Mouse (Mus musculus): ENCODE measurements around the gene Adra1b. TPM values are rescaled to one million over a fixed set of nuclear protein-coding genes. Genes with fewer than 3 reads are reported as not detected.

Gene Adra1b
- polyA plus RNA-seq, 1 experiment: 4.6 TPM

DNA sequence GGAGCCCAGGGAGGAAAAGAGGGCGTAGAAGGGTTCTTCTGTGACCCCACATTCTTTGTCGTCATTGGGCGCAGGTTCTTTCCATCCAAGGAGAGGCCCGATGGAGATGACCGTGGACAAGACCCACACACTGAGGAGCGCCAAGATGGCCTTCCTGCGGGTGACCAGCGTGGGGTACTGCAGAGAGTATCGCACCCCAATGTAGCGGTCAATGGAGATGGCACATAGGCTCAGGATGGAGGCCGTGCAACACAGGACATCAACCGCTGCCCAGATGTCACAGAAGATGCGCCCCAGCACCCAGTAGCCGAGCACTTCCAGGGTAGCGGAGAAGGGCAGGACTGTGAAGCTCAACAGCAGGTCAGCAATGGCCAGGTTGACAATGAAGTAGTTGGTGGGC is 65.6 kb downstream of the Adra1b start:
- Histone ChIP-seq H3K4me1 (replicated peaks; ENCODE audit: control insufficient read depth, insufficient read depth, low read length) (no peaks in the 10 kb centered on the region; the same call in 1 of the 2 replicates), H3K27ac (ENCODE audit: control insufficient read depth, insufficient read depth, low read length) (no peak overlapping the region), H3K36me3 (ENCODE audit: control insufficient read depth, insufficient read depth, low read length) (no peaks in the 10 kb centered on the region), H3K4me3 (ENCODE audit: control insufficient read depth, insufficient read depth, low read length) (no peak overlapping the region), H3K27me3 (ENCODE audit: control insufficient read depth, insufficient read depth, low read length) (peaks cover 8% of the 10 kb centered on the region)
- no peak for DNase-seq
- TF ChIP-seq POLR2A (IDR thresholded peaks at IDR 0.05; ENCODE audit: control insufficient read depth, extremely low read depth, insufficient read depth, low read length, poor library complexity) (no peak), CTCF (IDR thresholded peaks at IDR 0.05; ENCODE audit: borderline replicate concordance, control insufficient read depth, extremely low read depth, insufficient read depth, low read length, poor library complexity) (no peak)
- WGBS: 93% methylated on average over 15 of the region's 15 CpGs

DNA sequence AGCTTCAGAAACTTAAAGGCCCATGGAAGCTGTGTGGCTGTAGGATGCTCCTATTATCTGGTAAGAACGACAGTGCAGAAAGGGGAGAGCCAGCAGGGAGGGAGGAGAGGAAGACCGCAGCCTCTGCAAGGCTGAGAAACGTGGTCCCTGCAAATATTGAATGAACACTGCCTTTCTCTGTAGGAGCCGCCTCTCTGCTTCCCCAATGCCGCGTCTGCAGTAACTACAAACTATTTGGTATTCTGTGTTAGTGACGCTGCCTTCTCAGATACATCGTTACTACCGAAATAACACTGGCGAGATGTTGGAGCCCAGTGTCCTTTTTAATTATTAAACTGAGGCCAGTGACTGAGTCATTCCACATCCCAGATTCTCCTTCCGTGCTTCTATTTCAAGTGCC is 66.5 kb downstream of the Adra1b start:
- no peak for DNase-seq
- Histone ChIP-seq H3K27ac (ENCODE audit: control insufficient read depth, insufficient read depth, low read length) (no peak overlapping the region), H3K27me3 (ENCODE audit: control insufficient read depth, insufficient read depth, low read length) (peaks cover 8% of the 10 kb centered on the region), H3K36me3 (ENCODE audit: control insufficient read depth, insufficient read depth, low read length) (no peaks in the 10 kb centered on the region), H3K4me3 (ENCODE audit: control insufficient read depth, insufficient read depth, low read length) (no peak overlapping the region), H3K4me1 (replicated peaks; ENCODE audit: control insufficient read depth, insufficient read depth, low read length) (no peaks in the 10 kb centered on the region; the same call in 1 of the 2 replicates)
- TF ChIP-seq CTCF (IDR thresholded peaks at IDR 0.05; ENCODE audit: borderline replicate concordance, control insufficient read depth, extremely low read depth, insufficient read depth, low read length, poor library complexity): no peak
- TF ChIP-seq POLR2A (IDR thresholded peaks at IDR 0.05; ENCODE audit: control insufficient read depth, extremely low read depth, insufficient read depth, low read length, poor library complexity): no peak
- WGBS: 68% methylated on average over 11 of the region's 11 CpGs

DNA sequence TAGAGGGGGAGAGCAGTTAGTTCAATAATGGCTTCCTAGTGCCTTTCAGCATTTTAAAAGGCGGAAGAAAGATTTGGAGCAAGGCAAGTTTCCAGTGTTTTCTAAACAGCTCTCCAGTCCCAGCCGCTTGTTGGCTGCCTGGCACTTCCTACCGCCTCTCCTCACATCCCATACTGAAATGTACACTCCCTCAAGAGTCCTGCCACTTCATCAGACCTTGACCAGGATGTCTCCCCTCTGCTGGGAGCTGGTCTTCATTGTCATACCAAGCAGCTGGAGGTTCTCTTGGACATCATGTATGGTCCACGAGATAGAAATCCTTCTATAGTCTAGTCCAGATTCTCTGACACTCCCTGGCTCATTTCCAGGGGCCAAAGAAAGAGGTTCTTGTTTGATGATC is 69.5 kb downstream of the Adra1b start:
- WGBS: 78% methylated on average over 4 of the region's 4 CpGs
- TF ChIP-seq POLR2A (IDR thresholded peaks at IDR 0.05; ENCODE audit: control insufficient read depth, extremely low read depth, insufficient read depth, low read length, poor library complexity) (no peak), CTCF (IDR thresholded peaks at IDR 0.05; ENCODE audit: borderline replicate concordance, control insufficient read depth, extremely low read depth, insufficient read depth, low read length, poor library complexity) (no peak)
- no peak overlapping the region for H3K4me3 ChIP-seq (ENCODE audit: control insufficient read depth, insufficient read depth, low read length)
- H3K27me3 ChIP-seq (ENCODE audit: control insufficient read depth, insufficient read depth, low read length): peaks cover 8% of the 10 kb centered on the region
- no peaks in the 10 kb centered on the region for H3K36me3 ChIP-seq (ENCODE audit: control insufficient read depth, insufficient read depth, low read length)
- H3K4me1 ChIP-seq (replicated peaks; ENCODE audit: control insufficient read depth, insufficient read depth, low read length): no peaks in the 10 kb centered on the region; the same call in 1 of the 2 replicates
- no peak overlapping the region for H3K27ac ChIP-seq (ENCODE audit: control insufficient read depth, insufficient read depth, low read length)
- DNase-seq: no peak

DNA sequence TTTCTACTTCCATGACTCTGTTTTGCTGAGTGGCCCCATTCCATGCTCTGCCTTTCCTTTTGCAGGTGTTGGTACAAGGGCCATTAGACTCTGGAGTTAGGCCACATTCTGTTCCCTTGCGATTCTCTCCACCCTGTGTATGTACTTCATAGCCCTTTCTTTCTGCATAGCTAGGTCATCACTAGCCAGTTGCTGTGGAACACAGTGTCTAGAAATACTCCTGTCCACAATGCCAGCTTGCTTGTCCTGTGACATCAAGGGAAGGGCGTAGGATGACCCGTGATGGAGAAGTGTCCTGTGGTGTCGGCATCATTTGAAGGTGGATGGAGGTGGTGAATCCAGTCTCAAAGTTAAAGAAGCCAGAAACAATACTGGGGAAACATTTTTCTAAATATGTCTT is 74.2 kb downstream of the Adra1b start:
- Histone ChIP-seq H3K4me3 (ENCODE audit: control insufficient read depth, insufficient read depth, low read length) (no peak overlapping the region), H3K36me3 (ENCODE audit: control insufficient read depth, insufficient read depth, low read length) (no peaks in the 10 kb centered on the region), H3K27me3 (ENCODE audit: control insufficient read depth, insufficient read depth, low read length) (no peaks in the 10 kb centered on the region), H3K4me1 (replicated peaks; ENCODE audit: control insufficient read depth, insufficient read depth, low read length) (no peaks in the 10 kb centered on the region), H3K27ac (ENCODE audit: control insufficient read depth, insufficient read depth, low read length) (no peak overlapping the region)
- no peak for TF ChIP-seq POLR2A (IDR thresholded peaks at IDR 0.05; ENCODE audit: control insufficient read depth, extremely low read depth, insufficient read depth, low read length, poor library complexity)
- no peak for TF ChIP-seq CTCF (IDR thresholded peaks at IDR 0.05; ENCODE audit: borderline replicate concordance, control insufficient read depth, extremely low read depth, insufficient read depth, low read length, poor library complexity)
- WGBS: 98% methylated on average over 4 of the region's 4 CpGs
- DNase-seq: no peak

DNA sequence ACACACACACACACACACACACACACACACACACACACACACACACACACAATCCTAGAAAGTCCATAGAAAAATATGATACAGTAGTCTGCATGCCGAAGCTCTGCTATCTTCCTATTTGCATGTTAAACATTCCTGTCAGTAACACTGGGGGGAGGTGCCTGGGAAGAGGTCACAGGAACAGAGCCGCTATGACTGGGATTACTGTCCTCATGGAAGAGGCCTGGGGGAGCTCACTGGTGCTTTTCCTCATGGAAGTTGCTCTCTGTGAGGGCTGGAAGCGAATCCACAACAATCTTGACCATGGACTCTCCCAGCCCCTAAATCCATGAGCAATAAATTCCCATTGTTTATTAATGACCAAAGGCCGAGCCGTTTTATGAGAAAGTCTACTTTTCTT is 77.7 kb downstream of the Adra1b start:
- Histone ChIP-seq H3K27ac (ENCODE audit: control insufficient read depth, insufficient read depth, low read length) (no peak overlapping the region), H3K4me1 (replicated peaks; ENCODE audit: control insufficient read depth, insufficient read depth, low read length) (no peaks in the 10 kb centered on the region), H3K27me3 (ENCODE audit: control insufficient read depth, insufficient read depth, low read length) (no peaks in the 10 kb centered on the region), H3K36me3 (ENCODE audit: control insufficient read depth, insufficient read depth, low read length) (no peaks in the 10 kb centered on the region), H3K4me3 (ENCODE audit: control insufficient read depth, insufficient read depth, low read length) (no peak overlapping the region)
- DNase-seq: no peak
- 87% methylated on average over 5 of the region's 5 CpGs for WGBS
- no peak for TF ChIP-seq CTCF (IDR thresholded peaks at IDR 0.05; ENCODE audit: borderline replicate concordance, control insufficient read depth, extremely low read depth, insufficient read depth, low read length, poor library complexity)
- no peak for TF ChIP-seq POLR2A (IDR thresholded peaks at IDR 0.05; ENCODE audit: control insufficient read depth, extremely low read depth, insufficient read depth, low read length, poor library complexity)

DNA sequence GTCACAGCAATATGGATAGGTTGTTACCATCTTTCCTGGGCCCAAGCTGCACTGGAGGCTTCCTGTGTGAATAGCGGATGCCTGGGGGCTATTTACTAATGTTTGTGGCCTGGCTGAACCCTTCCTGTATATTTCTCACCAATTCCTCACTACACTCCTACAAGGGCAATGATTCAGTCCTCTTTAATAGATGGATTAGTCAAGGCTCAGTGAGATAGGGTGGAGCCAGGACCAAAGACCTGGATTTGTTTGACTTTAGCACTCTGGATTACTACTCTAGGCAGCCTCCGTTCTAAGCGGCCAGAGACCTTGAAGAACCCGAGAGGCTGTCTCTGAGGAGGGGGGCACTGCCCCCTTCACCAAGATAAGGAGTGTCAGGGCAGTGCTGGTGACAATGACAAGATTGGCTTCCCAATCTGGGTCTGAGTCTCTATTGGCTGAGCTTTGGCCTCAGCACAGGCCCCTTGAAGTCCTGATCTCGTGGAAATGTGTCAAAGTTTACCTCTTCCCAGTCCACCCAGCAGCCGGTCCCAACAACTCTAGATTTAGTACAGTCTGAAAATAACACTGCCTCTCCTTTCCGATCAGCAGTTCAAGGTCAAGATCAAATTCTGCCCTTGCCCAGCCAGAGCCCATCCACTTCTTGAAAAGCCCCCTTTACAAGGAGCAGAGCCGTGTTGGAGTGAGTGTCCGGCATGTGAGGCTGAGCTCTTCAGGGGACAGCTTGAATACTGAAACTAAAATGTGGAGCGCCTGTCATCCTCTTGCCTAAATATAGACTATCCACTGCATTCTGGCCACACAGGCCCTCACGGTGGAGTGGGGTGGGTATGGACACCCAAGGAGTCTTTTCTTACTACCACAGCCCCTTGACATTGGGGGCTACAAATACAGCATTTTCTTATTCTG is 80.2 kb downstream of the Adra1b start:
- no peak overlapping the region for H3K4me3 ChIP-seq (ENCODE audit: control insufficient read depth, insufficient read depth, low read length)

More for the DNA sequence above, 80.2 kb downstream of the Adra1b start:
- WGBS: 91% methylated on average over 11 of the region's 11 CpGs
- no peaks in the 10 kb centered on the region for H3K36me3 ChIP-seq (ENCODE audit: control insufficient read depth, insufficient read depth, low read length)
- TF ChIP-seq POLR2A (IDR thresholded peaks at IDR 0.05; ENCODE audit: control insufficient read depth, extremely low read depth, insufficient read depth, low read length, poor library complexity) (no peak), CTCF (IDR thresholded peaks at IDR 0.05; ENCODE audit: borderline replicate concordance, control insufficient read depth, extremely low read depth, insufficient read depth, low read length, poor library complexity) (no peak)
- no peaks in the 10 kb centered on the region for H3K4me1 ChIP-seq (replicated peaks; ENCODE audit: control insufficient read depth, insufficient read depth, low read length)
- no peak for DNase-seq
- no peaks in the 10 kb centered on the region for H3K27me3 ChIP-seq (ENCODE audit: control insufficient read depth, insufficient read depth, low read length)
- H3K27ac ChIP-seq (ENCODE audit: control insufficient read depth, insufficient read depth, low read length): no peak overlapping the region

Data from thymus, adult 2 months (tissue).